Mouse (Mus musculus): ENCODE measurements around the gene Myzap.

GRCm38 (mm10) chr9:71535730-71536129 lies 56.4 kb downstream of the Myzap start:
- TF ChIP-seq CTCF (IDR thresholded peaks at IDR 0.05; ENCODE audit: low read depth, low read length) (no peak), POLR2A (IDR thresholded peaks at IDR 0.05; ENCODE audit: insufficient read depth, low read length) (no peak), EP300 (IDR thresholded peaks at IDR 0.05; ENCODE audit: insufficient read depth, low read depth, low read length) (no peak)
